Mouse (Mus musculus): ENCODE results near the gene Ptafr.

DNA sequence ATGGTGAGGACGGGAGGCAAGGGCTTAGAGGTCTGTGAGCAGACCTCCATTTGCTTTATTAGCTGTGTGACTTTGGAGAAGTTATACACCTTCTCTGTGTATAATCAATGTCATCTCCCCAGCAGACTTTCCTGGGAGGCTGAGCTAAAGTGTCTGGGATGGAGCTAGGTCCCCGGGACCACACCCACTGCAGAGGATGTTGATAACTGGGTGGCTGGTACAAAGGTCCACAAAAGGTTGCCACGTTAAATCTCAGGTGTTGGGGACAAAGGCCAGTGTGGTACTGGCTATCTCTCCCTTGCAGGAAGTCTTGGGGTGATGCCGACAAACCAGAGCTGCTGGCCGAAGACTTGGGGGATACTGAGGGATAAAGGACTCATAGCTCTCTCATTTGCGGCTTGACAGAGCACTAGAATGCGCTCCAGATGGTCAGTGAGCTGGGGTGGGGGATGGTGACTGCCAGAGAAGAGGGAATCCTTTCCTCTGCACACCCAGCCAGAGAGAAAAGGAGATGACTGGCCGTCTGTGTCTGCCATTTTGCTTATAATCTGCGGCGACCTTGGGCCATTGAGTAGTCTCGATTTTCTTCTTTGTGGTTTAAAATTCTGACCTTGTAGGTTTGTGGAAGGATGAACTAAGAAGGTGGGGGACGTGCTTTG, 1.4 kb downstream of the Ptafr start:
- TF ChIP-seq POLR2A (IDR thresholded peaks at IDR 0.05; ENCODE audit: insufficient read length, low read depth) (no peak), TCF3 (IDR thresholded peaks at IDR 0.05; ENCODE audit: insufficient read length, low read depth) (no peak), USF1 (IDR thresholded peaks at IDR 0.05; ENCODE audit: low read depth) (no peak), MAX (IDR thresholded peaks at IDR 0.05; ENCODE audit: low read depth) (no peak), MYOD1 (IDR thresholded peaks at IDR 0.05; ENCODE audit: control insufficient read depth in 1 of 3, insufficient read length in 2 of 3, low read depth in 2 of 3) (no peak), TCF12 (IDR thresholded peaks at IDR 0.05; ENCODE audit: insufficient read depth, poor library complexity, severe bottlenecking) (no peak), SRF (IDR thresholded peaks at IDR 0.05; ENCODE audit: control insufficient read depth, insufficient read length, low read depth) (no peak), E2F4 (IDR thresholded peaks at IDR 0.05; ENCODE audit: insufficient read depth) (no peak), POLR2AphosphoS2 (IDR thresholded peaks at IDR 0.05; ENCODE audit: insufficient read length, low read depth) (no peak), MYOG (IDR thresholded peaks at IDR 0.05; ENCODE audit: control insufficient read depth in 1 of 3, insufficient read depth in 1 of 3, insufficient read length in 2 of 3, low read depth in 2 of 3) (no peak), CEBPB (IDR thresholded peaks at IDR 0.05; ENCODE audit: insufficient read depth, poor library complexity, severe bottlenecking) (no peak)
